Mouse (Mus musculus): Measurements from ENCODE around the gene H3f3b.

Gene H3f3b

GRCm38 (mm10) chr11:116027756-116028155 lies at the start of gene H3f3b:
H3f3b (minus strand) TSS chr11:116027962.
- no peak for DNase-seq (ENCODE audit: low spot score in 2 of 2)

DNA sequence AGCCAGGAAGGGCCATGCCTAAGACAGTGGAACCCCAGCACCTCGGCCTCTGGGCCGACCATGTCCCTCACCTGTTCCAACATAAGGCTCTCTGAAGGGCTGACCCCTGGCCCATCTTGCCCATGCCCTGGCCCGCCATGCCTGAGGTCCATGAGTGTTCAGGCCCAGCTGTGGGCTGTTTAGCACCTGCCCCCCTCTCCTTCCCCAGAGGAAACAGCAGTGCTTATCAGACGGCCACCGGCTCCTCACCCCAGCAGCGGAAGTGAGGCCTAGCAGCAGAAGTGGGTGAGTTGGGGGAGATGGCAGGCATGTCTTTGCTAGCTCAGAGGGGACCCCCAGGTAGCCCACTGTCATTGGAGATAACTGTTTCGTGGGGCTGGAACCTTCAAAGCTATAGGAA lies 49.1 kb upstream of the H3f3b start:
- DNase-seq (ENCODE audit: low spot score in 2 of 2): no peak

DNA sequence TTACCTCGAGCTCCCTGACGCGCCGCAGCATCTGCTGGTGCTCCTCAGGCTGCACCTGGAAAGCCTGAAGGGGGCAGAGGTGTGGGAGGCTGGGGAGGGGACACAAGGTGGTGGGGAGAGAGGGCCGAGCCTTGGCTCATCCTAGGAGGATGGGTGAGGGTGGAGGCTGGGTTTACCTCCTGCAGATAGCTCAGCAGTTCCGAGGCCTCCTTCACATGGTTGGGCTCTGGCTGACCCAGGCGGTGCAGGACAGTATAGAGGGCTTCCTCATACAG lies 48.4 kb upstream of the H3f3b start:
- DNase-seq (ENCODE audit: low spot score in 2 of 2): no peak

DNA sequence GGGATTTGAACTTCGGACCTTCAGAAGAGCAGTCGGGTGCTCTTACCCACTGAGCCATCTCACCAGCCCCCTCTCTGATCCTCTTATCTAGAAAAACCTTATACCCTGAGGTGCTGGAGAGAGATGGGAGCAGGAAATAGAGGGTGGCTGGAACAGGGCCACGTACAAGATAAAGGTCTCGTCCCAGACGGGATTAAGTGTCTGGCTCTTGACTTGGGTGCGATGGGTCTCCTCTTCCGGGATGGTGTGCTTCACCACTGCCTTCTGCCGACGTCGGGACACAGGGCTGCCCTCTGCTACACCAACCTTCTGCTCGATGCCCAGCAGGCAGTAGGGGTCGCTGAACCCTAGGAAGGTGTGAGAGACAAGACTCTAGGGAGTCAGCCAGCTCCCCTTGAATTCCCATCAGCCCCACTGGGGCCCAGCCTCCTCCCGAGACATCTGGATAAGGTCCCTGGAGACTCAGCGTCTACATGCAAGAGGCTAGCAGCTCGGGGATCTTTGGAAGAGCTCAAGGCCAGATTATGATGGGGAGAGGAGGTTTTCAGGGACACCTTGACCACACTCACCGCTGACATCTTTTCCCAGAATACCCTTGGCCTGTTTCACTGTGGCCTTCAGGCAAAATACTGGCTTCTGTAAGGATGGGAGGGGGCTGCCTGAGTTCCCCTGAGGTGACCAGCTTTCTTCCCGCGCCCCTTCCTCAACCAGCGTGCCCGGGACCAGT lies 47.9 kb upstream of the H3f3b start:
- no peak for DNase-seq (ENCODE audit: low spot score in 2 of 2)

GRCm38 (mm10) chr11:116074436-116074991 lies 46.8 kb upstream of the H3f3b start:
- no peak for DNase-seq (ENCODE audit: low spot score in 2 of 2)

DNA sequence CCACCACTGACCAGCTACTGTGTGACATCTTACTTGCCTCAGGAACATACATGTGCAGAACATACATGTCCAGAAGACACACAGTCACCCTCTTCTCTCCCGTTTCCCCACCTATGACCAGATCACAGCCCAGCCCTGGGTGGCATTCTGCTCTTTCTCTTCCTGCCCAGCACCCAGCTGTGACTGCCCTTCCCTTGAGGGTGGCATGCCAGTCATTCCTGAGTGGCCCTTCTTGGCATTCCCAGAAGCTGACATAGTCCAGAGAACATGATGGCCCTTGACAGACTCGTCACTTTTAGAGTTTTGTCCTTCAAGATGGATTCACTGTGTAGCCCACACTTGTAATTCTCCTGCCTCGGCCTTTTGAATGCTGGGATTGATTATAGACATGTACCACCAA lies 44.8 kb upstream of the H3f3b start:
- no peak for DNase-seq (ENCODE audit: low spot score in 2 of 2)

DNA sequence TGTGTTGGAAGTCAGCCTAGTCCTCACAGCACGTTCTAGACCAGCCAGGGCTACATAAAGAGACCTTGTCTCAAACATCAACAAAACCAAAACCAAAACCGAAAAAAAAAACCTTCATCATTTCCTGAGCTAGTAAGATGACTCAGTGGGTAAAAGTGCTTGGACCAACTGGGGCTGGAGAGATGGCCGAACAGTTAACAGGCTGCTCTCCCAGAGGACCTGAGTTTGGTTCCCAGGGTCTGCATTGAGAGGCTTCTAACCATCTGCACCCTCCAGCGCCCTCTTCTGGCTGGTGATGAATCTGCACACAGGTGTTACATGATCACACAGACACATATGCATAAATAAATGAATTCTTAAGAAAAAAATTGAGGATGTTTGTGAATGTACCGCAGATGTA lies 43.7 kb upstream of the H3f3b start:
- DNase-seq (ENCODE audit: low spot score in 2 of 2): no peak

DNA sequence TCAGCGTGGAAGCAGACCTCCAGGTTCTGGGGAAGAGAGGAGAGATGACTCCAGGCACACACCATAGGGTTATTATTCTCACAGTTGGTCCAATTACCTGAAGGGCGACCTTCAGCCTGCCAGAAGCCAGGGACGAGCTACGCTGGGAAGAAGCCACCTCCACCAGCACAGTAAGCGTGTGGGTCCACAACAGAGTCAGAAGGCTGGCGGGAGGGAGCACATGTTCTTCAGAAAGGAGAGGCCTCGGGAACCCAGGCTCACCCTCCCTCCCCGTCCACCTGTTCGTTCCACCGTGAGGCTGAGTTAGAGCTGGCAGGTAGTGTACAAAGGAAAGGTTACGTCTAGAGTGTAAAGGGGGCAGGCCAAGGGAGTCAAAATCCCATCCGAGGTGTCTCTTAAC lies 37.6 kb upstream of the H3f3b start:
- no peak for DNase-seq (ENCODE audit: low spot score in 2 of 2)

DNA sequence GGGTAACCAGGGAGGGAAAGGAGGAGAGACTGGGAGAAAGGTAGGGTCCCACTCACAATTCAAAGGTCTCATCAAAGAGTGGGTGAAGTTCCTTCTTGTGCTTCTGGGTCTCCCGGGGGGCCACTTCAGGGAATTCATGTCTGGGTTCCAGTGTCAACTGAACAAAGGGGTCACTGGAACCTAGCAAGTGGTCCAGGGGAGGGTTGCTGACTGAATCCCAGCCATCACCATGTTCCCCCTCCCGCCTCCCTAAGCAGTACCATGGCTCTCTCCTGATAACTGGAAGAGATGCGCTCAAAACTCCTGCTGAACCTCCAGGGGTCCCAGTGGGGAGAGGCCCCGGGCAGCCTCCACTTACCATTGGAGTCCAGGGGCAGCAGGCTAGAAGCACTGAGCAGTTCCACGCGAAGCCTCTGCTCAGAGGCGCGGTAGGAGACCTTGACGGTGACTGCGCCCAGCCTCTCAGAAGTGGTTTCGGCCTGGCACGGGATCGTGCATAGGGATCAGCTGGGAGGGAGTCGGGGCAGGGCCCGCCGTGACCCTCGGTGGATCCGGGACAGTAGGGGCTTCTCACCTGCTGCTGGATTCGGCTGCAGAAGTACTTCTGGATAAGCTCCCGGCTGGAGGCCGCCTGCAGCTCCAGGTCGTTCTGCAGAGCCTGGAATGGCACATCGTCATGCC lies 36.6 kb upstream of the H3f3b start:
- no peak for DNase-seq (ENCODE audit: low spot score in 2 of 2)

GRCm38 (mm10) chr11:116063562-116063961 lies 35.8 kb upstream of the H3f3b start:
- no peak for DNase-seq (ENCODE audit: low spot score in 2 of 2)

DNA sequence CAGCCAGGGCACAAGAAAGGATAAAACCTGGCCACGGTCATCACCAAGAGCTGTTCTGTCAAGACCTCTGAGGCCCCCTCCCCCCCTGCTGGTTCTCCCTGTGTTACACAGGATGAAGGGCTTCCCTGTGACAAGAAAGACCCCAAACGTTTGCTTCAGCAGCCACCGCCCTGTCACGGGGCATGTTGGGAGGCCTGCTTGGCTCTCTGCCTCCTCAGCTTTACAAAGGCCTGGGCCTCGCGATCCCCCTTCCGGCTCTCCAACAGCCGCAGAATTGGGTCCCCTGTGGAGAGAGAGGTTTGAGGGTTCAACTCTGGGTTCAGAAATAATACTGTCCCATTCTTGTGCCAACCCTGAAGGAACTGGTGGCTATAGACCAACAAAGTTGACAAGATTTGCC lies 34.8 kb upstream of the H3f3b start:
- DNase-seq (ENCODE audit: low spot score in 2 of 2): no peak

DNA sequence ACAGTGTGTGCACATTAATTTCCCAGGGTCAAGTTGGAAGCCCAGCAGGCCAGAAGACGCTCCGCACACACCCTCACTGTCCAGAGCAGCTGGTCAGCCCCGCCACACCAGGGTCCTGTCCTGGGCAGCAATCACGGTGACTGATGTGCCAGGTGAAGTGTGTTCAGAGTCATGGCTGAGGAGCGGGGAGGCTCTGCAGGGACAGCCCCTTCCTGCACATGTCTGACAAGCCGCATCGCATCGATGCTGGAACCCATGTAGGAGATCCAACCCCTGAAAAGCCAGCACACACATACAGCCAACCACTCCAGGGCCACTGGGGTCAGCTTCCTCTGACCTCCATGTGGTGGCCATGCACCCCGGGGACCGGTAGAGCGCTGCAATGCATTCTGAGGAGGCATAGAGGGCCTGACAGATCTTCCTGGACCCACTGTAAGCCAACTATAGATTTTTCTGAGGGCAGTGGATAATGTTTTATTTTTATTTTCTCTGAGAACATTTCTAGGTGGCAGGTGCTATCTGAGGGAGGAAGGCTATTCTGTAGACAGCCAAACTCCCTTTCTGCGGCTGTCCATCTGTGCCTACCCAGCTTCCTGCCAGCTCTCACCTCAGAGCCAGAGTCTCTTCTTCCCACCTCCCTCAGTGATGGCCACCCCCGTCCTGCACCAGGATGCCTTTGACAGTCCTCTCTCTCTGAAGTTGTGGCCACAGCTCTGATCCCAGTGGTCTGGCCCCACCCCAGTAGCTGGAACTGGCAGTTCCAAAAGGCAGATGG lies 34.1 kb upstream of the H3f3b start:
- no peak for DNase-seq (ENCODE audit: low spot score in 2 of 2)

DNA sequence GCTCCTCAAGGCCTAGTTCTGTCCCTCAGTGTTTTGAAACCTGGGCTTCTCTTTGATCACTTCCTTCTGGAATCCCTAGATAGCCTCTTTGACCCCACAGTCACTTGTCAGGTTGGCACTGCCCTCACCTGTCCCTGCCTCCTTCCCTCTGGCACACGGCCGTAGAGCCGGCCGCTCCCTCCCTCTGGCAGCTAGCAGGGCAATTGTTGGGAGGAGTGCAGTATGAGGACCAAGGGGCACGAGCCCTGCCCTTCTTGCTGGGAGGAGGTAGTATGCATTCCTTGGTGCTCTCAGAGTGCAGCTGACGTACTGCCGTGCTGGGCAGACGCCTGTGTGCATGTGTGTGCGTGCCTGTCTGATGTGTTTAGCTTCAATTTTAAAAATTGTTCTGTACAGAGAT lies 32.8 kb upstream of the H3f3b start:
- no peak for DNase-seq (ENCODE audit: low spot score in 2 of 2)

- no peak for DNase-seq (ENCODE audit: low spot score in 2 of 2)
Observed at GRCm38 (mm10) chr11:116059691-116060025, 31.9 kb upstream of the H3f3b start.

GRCm38 (mm10) chr11:116058868-116059690 lies 31.3 kb upstream of the H3f3b start:
- DNase-seq (ENCODE audit: low spot score in 2 of 2): no peak

DNA sequence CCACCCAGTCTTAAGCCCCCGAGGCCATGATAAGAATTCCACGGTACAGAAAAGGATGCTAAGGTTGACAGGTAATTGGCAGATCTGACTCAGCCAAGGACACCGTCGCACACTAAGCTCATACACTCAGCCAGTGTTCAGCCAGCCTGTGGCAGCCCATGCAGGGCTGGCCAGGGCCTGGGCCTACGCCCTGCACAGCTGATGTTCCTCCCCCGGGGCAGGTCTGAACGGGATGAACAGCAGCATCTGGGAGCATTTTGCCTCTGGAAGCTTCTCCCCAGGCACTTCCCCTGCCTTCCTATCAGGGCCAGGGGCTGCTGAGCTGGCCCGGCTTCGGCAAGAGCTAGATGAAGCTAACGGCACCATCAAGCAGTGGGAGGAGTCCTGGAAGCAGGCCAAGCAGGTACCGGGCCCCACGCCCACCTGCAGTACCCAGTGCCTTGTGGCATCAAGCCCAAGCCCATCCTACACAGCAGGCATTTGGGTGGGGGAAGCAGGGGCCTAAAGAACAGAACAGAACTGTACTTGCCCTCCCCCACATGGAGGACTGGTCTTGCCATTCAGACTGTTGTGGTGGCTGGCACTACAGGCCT lies 30.4 kb upstream of the H3f3b start:
- no peak for DNase-seq (ENCODE audit: low spot score in 2 of 2)

DNA sequence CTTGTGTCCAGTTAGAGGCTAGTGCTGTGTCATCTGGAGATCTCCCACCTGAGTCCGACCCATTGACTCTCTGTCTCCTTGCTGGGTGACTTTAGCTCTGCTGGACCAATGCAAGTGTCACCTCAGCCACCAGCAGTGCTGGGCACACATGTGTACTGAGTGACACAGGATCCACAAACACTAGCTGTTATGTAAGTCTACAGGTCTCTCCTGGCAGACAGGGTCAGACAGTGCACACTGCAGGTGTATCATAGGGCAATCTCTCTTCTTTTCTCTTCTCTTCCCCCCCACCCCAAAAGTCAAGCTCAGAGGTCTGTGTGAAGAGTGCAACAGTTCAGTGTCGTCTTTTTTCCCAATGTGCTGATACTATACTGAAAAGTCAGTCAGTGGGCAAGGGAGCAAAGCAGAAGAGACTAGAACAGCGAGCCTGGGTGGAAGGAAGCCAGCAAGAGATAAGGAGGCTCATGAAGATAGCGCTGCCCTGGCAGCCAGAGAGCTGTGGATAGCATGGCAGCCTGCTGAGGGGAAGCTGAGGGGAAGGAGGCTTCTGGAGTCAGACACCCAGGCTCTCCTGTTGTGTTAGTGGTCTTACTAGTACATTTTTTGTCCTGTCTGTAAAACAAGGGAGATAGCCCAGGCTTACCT lies 29.6 kb upstream of the H3f3b start:
- no peak for DNase-seq (ENCODE audit: low spot score in 2 of 2)

- DNase-seq (ENCODE audit: low spot score in 2 of 2): no peak
Observed at GRCm38 (mm10) chr11:116055873-116056272, 28.1 kb upstream of the H3f3b start.

DNA sequence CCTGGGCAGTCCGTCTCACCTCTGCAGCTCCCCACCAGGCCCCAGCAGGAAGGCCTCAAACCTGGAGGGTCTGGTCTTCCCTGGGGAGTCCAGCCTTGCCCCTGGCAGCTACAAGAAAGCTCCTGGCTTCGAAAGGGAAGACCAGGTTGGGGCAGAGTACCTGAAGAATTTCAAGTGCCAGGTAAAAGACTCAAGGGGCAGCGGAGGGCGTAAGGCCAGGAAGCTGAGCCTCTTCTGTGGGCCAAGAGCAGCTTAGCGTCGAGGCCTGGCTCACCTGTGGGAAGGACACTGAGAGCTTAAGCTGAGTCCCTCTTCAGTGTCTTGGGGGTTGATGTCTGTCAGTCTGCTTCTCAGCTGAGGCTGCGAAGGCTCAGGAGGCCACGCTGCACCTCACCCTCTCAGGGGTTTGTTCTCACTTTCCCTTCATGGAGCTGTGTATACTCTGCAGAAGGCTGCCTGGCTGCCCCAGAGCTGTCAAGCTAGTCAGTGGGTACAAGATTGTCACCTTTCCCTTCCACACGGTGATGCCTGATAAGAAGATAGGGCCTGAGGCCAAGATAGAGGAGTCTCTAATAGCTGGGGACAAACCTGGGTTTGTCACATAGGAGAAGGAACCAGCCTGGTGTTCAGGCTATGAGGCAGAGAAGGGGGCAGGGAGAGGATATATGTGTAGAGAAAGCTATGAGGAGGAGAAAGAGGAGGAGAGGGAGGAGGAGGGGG lies 25.9 kb upstream of the H3f3b start:
- DNase-seq (ENCODE audit: low spot score in 2 of 2): no peak

GRCm38 (mm10) chr11:116050196-116050595 lies 22.4 kb upstream of the H3f3b start:
- DNase-seq (ENCODE audit: low spot score in 2 of 2): no peak
